Mouse (Mus musculus): ENCODE data around the gene Tspan9. TPM values are rescaled to one million over a fixed set of nuclear protein-coding genes. Genes with fewer than 3 reads are reported as not detected.
A peak's percentile ranks its signal among the peaks of the same experiment; 100 is the strongest.

Gene Tspan9
- polyA plus RNA-seq, 1 experiment from 2014 or later = 44.1 TPM

DNA sequence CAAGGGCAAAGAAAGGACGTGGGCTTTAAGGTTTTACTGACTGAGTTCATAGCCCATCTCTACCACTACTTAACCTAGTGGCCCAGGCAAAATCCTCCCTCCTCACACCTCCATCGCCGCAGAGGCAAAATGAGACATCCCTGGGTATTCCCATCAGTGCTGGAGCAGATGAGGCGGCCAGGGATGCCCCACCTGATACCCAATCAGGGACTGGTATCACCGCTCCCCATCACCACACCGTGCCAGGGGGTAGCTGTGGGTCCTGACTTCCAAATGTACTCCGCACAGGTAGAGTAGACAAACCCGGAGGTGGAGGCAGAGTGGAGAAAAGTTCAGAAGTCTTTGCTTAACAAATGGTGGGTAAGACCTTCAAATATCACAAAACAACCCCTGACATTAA lies 117.4 kb downstream of the Tspan9 start:
- 88% methylated on average over 8 of the region's 8 CpGs for WGBS
- DNase-seq (ENCODE audit: low spot score, missing footprints) = no peak

GRCm38 (mm10) chr6:128025581-128025980 lies 117.8 kb downstream of the Tspan9 start:
- peaks cover 36% of the 10 kb centered on the region for H3K4me1 ChIP-seq (ENCODE audit: control insufficient read depth, insufficient read depth, low read length)
- WGBS = 81% methylated on average over 13 of the region's 13 CpGs
- H3K27me3 ChIP-seq (ENCODE audit: control insufficient read depth, insufficient read depth, low read length) = no peaks in the 10 kb centered on the region
- no peak overlapping the region for H3K9ac ChIP-seq (ENCODE audit: low read length)
- H3K4me2 ChIP-seq = no peak overlapping the region
- H3K27ac ChIP-seq (ENCODE audit: low read depth, low read length) = no peak overlapping the region
- ATAC-seq (ENCODE audit: low FRiP score) = no peak
- H3K9me3 ChIP-seq (ENCODE audit: control insufficient read depth, low read length) = no peaks in the 10 kb centered on the region
- DNase-seq (ENCODE audit: low spot score, missing footprints) = no peak
- no peaks in the 10 kb centered on the region for H3K36me3 ChIP-seq (ENCODE audit: control insufficient read depth, insufficient read depth, low read length)
- H3K4me3 ChIP-seq (ENCODE audit: low read depth, low read length) = no peak overlapping the region

More for the DNA sequence above, 117.4 kb downstream of the Tspan9 start:
- Histone ChIP-seq H3K27me3 (ENCODE audit: control insufficient read depth, insufficient read depth, low read length) (no peaks in the 10 kb centered on the region), H3K36me3 (ENCODE audit: control insufficient read depth, insufficient read depth, low read length) (no peaks in the 10 kb centered on the region), H3K4me1 (ENCODE audit: control insufficient read depth, insufficient read depth, low read length) (peaks cover 32% of the 10 kb centered on the region), H3K4me2 (no peak overlapping the region), H3K4me3 (ENCODE audit: low read depth, low read length) (no peak overlapping the region), H3K9me3 (ENCODE audit: control insufficient read depth, low read length) (no peaks in the 10 kb centered on the region), H3K9ac (ENCODE audit: low read length) (no peak overlapping the region), H3K27ac (ENCODE audit: low read depth, low read length) (no peak overlapping the region)
- ATAC-seq (ENCODE audit: low FRiP score) = no peak

DNA sequence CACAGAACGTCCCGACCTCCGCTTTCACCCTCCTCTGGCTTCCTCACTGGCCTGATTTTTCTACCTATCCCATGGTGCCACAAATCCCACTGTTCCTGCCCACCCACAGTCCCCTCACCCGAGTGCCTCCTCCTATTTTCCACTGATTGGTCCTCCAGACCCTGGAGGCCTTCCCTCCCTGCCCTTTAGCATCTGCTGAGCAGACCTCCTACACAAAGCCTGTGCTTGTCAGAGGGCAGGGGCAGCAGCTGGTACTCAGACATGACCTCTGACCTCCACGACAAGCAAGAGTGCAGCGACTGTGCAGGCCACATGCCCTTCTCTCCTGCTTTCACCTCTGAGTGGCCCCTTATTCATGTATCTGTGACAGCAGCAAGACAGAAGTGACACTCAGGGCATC lies 121.2 kb downstream of the Tspan9 start:
- Histone ChIP-seq H3K27me3 (ENCODE audit: control insufficient read depth, insufficient read depth, low read length) (no peaks in the 10 kb centered on the region), H3K36me3 (ENCODE audit: control insufficient read depth, insufficient read depth, low read length) (no peaks in the 10 kb centered on the region), H3K4me1 (ENCODE audit: control insufficient read depth, insufficient read depth, low read length) (peaks cover 31% of the 10 kb centered on the region), H3K4me3 (ENCODE audit: low read depth, low read length) (no peak overlapping the region), H3K27ac (ENCODE audit: low read depth, low read length) (peak overlapping the region; percentile 61), H3K9ac (ENCODE audit: low read length) (no peak overlapping the region), H3K4me2 (no peak overlapping the region), H3K9me3 (ENCODE audit: control insufficient read depth, low read length) (no peaks in the 10 kb centered on the region)
- peak; percentile 91 for DNase-seq (ENCODE audit: low spot score, missing footprints)
- peak; percentile 66 for ATAC-seq (ENCODE audit: low FRiP score)
- 20% methylated on average over 6 of the region's 6 CpGs for WGBS

DNA sequence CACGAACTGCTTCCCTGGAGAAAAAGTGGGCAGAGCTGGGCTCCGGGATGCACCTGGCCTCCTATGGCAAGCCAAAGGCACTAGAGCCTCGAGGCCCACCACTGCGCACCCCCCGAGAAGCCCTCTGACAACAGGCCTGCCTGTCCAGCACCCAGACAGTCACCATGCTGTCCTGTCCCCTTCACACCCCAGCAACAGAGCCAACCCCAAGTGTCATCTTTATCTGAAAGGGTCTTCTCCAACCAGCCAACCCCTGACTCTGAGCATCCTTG lies 121.5 kb downstream of the Tspan9 start:
- WGBS = 51% methylated on average over 5 of the region's 5 CpGs
- H3K9ac ChIP-seq (ENCODE audit: low read length) = no peak overlapping the region; the same call in 1 of the 2 replicates
- H3K9me3 ChIP-seq (ENCODE audit: control insufficient read depth, low read length) = no peaks in the 10 kb centered on the region
- peak; percentile 30 for ATAC-seq (ENCODE audit: low FRiP score)
- H3K4me2 ChIP-seq = no peak overlapping the region
- no peak overlapping the region for H3K4me3 ChIP-seq (ENCODE audit: low read depth, low read length)
- no peak for DNase-seq (ENCODE audit: low spot score, missing footprints)
- H3K27ac ChIP-seq (ENCODE audit: low read depth, low read length) = peak overlapping the region; percentile 61
- peaks cover 31% of the 10 kb centered on the region for H3K4me1 ChIP-seq (ENCODE audit: control insufficient read depth, insufficient read depth, low read length)
- no peaks in the 10 kb centered on the region for H3K36me3 ChIP-seq (ENCODE audit: control insufficient read depth, insufficient read depth, low read length)
- H3K27me3 ChIP-seq (ENCODE audit: control insufficient read depth, insufficient read depth, low read length) = no peaks in the 10 kb centered on the region

GRCm38 (mm10) chr6:128021106-128021930 lies 122.1 kb downstream of the Tspan9 start:
- no peak for DNase-seq (ENCODE audit: low spot score, missing footprints)
- H3K4me1 ChIP-seq (ENCODE audit: control insufficient read depth, insufficient read depth, low read length) = peaks cover 31% of the 10 kb centered on the region
- H3K4me2 ChIP-seq = no peak overlapping the region
- no peaks in the 10 kb centered on the region for H3K36me3 ChIP-seq (ENCODE audit: control insufficient read depth, insufficient read depth, low read length)
- H3K27me3 ChIP-seq (ENCODE audit: control insufficient read depth, insufficient read depth, low read length) = no peaks in the 10 kb centered on the region
- H3K9ac ChIP-seq (ENCODE audit: low read length) = no peak overlapping the region; the same call in 1 of the 2 replicates
- peak; percentile 13 for ATAC-seq (ENCODE audit: low FRiP score)
- H3K27ac ChIP-seq (ENCODE audit: low read depth, low read length) = peak overlapping the region; percentile 61
- H3K4me3 ChIP-seq (ENCODE audit: low read depth, low read length) = no peak overlapping the region
- H3K9me3 ChIP-seq (ENCODE audit: control insufficient read depth, low read length) = no peaks in the 10 kb centered on the region
- WGBS = 35% methylated on average over 7 of the region's 10 CpGs

GRCm38 (mm10) chr6:128020521-128021057 lies 122.8 kb downstream of the Tspan9 start:
- Histone ChIP-seq H3K4me1 (ENCODE audit: control insufficient read depth, insufficient read depth, low read length) (peaks cover 31% of the 10 kb centered on the region), H3K36me3 (ENCODE audit: control insufficient read depth, insufficient read depth, low read length) (no peaks in the 10 kb centered on the region), H3K27me3 (ENCODE audit: control insufficient read depth, insufficient read depth, low read length) (no peaks in the 10 kb centered on the region), H3K9ac (ENCODE audit: low read length) (peak overlapping the region; percentile 30; the same call in 1 of the 2 replicates), H3K27ac (ENCODE audit: low read depth, low read length) (peak overlapping the region; percentile 40; the same call in 1 of the 2 replicates), H3K9me3 (ENCODE audit: control insufficient read depth, low read length) (no peaks in the 10 kb centered on the region), H3K4me3 (ENCODE audit: low read depth, low read length) (no peak overlapping the region), H3K4me2 (no peak overlapping the region)
- 22% methylated on average over 8 of the region's 8 CpGs for WGBS
- peak; percentile 29; the same call in 1 of the 2 replicates for ATAC-seq (ENCODE audit: low FRiP score)
- no peak for DNase-seq (ENCODE audit: low spot score, missing footprints)

DNA sequence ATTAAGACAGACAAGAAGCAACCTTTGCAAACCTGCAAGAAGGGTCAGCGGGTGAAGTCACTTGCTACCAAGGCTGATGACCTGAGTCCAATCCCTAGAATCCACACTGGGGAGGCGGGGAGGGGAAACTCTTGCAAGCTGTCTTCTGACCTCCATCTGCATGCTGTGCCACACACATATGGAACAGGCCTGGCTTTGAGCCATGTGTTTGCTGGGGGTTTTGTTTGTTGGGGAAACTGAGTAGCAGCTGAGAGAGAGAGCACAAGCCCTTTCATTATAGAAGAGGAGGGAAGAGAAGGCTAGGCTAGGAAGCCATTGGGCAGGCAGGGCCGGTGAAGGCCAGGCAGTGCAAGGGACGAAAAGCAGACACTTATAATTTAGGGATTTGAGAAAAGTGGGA lies 123.3 kb downstream of the Tspan9 start:
- no peaks in the 10 kb centered on the region for H3K36me3 ChIP-seq (ENCODE audit: control insufficient read depth, insufficient read depth, low read length)
- H3K4me3 ChIP-seq (ENCODE audit: low read depth, low read length) = no peak overlapping the region
- H3K4me1 ChIP-seq (ENCODE audit: control insufficient read depth, insufficient read depth, low read length) = peaks cover 31% of the 10 kb centered on the region
- no peaks in the 10 kb centered on the region for H3K9me3 ChIP-seq (ENCODE audit: control insufficient read depth, low read length)
- DNase-seq (ENCODE audit: low spot score, missing footprints) (no peak), ATAC-seq (ENCODE audit: low FRiP score) (no peak)
- H3K27ac ChIP-seq (ENCODE audit: low read depth, low read length) = no peak overlapping the region; the same call in 1 of the 2 replicates
- WGBS = 47% methylated on average over 4 of the region's 4 CpGs
- H3K9ac ChIP-seq (ENCODE audit: low read length) = no peak overlapping the region
- H3K4me2 ChIP-seq = no peak overlapping the region
- H3K27me3 ChIP-seq (ENCODE audit: control insufficient read depth, insufficient read depth, low read length) = no peaks in the 10 kb centered on the region

DNA sequence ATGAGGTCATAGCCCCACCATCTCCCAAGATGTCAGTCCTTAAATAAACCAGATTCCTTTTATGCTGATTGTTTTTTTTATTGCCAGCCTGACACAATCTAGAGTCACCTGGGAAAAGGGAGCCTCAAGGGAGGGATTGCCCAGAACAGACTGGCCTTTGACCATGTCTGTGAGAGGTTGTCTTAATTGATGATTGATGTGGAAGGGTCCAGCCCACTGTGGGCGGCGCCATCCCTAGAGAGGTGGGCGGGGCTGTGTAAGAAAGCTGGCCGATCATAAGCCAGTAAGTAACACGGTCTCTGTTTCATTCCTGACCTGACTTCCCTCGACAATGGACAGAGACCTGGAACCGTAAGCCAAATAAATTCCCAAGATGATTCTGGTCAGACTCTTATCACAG lies 124.3 kb downstream of the Tspan9 start:
- 93% methylated on average over 7 of the region's 7 CpGs for WGBS
- Histone ChIP-seq H3K4me2 (no peak overlapping the region), H3K27me3 (ENCODE audit: control insufficient read depth, insufficient read depth, low read length) (no peaks in the 10 kb centered on the region), H3K4me1 (ENCODE audit: control insufficient read depth, insufficient read depth, low read length) (peaks cover 31% of the 10 kb centered on the region), H3K36me3 (ENCODE audit: control insufficient read depth, insufficient read depth, low read length) (no peaks in the 10 kb centered on the region), H3K9me3 (ENCODE audit: control insufficient read depth, low read length) (no peaks in the 10 kb centered on the region), H3K4me3 (ENCODE audit: low read depth, low read length) (no peak overlapping the region), H3K27ac (ENCODE audit: low read depth, low read length) (no peak overlapping the region), H3K9ac (ENCODE audit: low read length) (no peak overlapping the region)
- DNase-seq (ENCODE audit: low spot score, missing footprints) (no peak), ATAC-seq (ENCODE audit: low FRiP score) (no peak)

GRCm38 (mm10) chr6:128015304-128015703 lies 128.1 kb downstream of the Tspan9 start:
- H3K9ac ChIP-seq (ENCODE audit: low read length) = no peak overlapping the region
- no peaks in the 10 kb centered on the region for H3K27me3 ChIP-seq (ENCODE audit: control insufficient read depth, insufficient read depth, low read length)
- no peaks in the 10 kb centered on the region for H3K36me3 ChIP-seq (ENCODE audit: control insufficient read depth, insufficient read depth, low read length)
- no peak overlapping the region for H3K4me2 ChIP-seq
- peaks cover 10% of the 10 kb centered on the region for H3K4me1 ChIP-seq (ENCODE audit: control insufficient read depth, insufficient read depth, low read length)
- DNase-seq (ENCODE audit: low spot score, missing footprints) = no peak
- no peak for ATAC-seq (ENCODE audit: low FRiP score)
- no peaks in the 10 kb centered on the region for H3K9me3 ChIP-seq (ENCODE audit: control insufficient read depth, low read length)
- H3K27ac ChIP-seq (ENCODE audit: low read depth, low read length) = no peak overlapping the region
- H3K4me3 ChIP-seq (ENCODE audit: low read depth, low read length) = no peak overlapping the region
- 85% methylated on average over 7 of the region's 7 CpGs for WGBS

Data from midbrain, embryonic 11.5 days (tissue).